Mouse (Mus musculus): Measurements from ENCODE around the gene Plscr2. TPM values are rescaled to one million over a fixed set of nuclear protein-coding genes. Genes with fewer than 3 reads are reported as not detected.

Gene Plscr2
- total RNA-seq (2021), result 9.8 and 9.9 TPM in 2 replicates
- long read RNA-seq, experiment 1, transcript Plscr2-205 (8 exons, 1,900 nt), result major isoform, 5 of 11 reads
- long read RNA-seq, experiment 1, partial matches to known transcripts, result 1 of 11 reads
- long read RNA-seq, experiment 1, other reads (novel, unspliced or antisense), result 3 of 11 reads
- long read RNA-seq, experiment 2, transcript Plscr2-205 (8 exons, 1,900 nt), result major isoform, 5 of 8 reads
- long read RNA-seq, experiment 2, partial matches to known transcripts, result 0 of 8 reads
- long read RNA-seq, experiment 2, other reads (novel, unspliced or antisense), result 1 of 8 reads

GRCm38 (mm10) chr9:92275486-92276207, at the start of gene Plscr2:
TSS of gene Plscr2 (plus strand) at chr9:92275602.
- DNase-seq, result peak; percentile 42

GRCm38 (mm10) chr9:92226127-92226655, 49.2 kb upstream of the Plscr2 start:
- no peak for DNase-seq

- DNase-seq, result no peak
These were observed 48.6 kb upstream of the Plscr2 start for GRCm38 (mm10) chr9:92226795-92227194.

GRCm38 (mm10) chr9:92228867-92229832, 46.3 kb upstream of the Plscr2 start:
- no peak for DNase-seq

- DNase-seq, result no peak
These were observed 45.6 kb upstream of the Plscr2 start for GRCm38 (mm10) chr9:92229833-92230205.

GRCm38 (mm10) chr9:92234901-92235458, 40.4 kb upstream of the Plscr2 start:
- no peak for DNase-seq

- DNase-seq, result no peak
These were observed 26.5 kb upstream of the Plscr2 start for GRCm38 (mm10) chr9:92248773-92249446.

GRCm38 (mm10) chr9:92249447-92249852, 26.0 kb upstream of the Plscr2 start, which contains the start of gene Plscr1:
TSS of gene Plscr1 (plus strand) at chr9:92249750.
- no peak for DNase-seq

- DNase-seq, result peak; percentile 86
These were observed 25.2 kb upstream of the Plscr2 start for GRCm38 (mm10) chr9:92249987-92250772.

GRCm38 (mm10) chr9:92252718-92253117, 22.7 kb upstream of the Plscr2 start:
- DNase-seq, result no peak

- no peak for DNase-seq
These were observed 21.6 kb upstream of the Plscr2 start for GRCm38 (mm10) chr9:92253585-92254321.

GRCm38 (mm10) chr9:92260481-92261159, 14.8 kb upstream of the Plscr2 start:
- no peak for DNase-seq

GRCm38 (mm10) chr9:92265719-92266118, 9.7 kb upstream of the Plscr2 start:
- no peak for DNase-seq

GRCm38 (mm10) chr9:92266558-92267171, 8.7 kb upstream of the Plscr2 start:
- DNase-seq, result no peak

GRCm38 (mm10) chr9:92267732-92268131, 7.7 kb upstream of the Plscr2 start:
- DNase-seq, result no peak

GRCm38 (mm10) chr9:92269829-92270404, 5.5 kb upstream of the Plscr2 start:
- no peak for DNase-seq

- peak; percentile 87 for DNase-seq
These were observed 4.5 kb upstream of the Plscr2 start for GRCm38 (mm10) chr9:92270927-92271326.

- no peak for DNase-seq
These were observed 2.8 kb upstream of the Plscr2 start for GRCm38 (mm10) chr9:92272650-92273049.
